Mouse (Mus musculus) embryonic facial prominence, embryonic 13.5 days (tissue): ENCODE results near the gene Usp13. TPM values are rescaled to one million over a fixed set of nuclear protein-coding genes. Genes with fewer than 3 reads are reported as not detected.

Experiments
- ATAC-seq: fragments of 200-750 bp; cut with Nextera tagmentation; 2 replicates; pipeline ENCODE4 v1.8.0; 2017; ENCODE audit warnings: low read depth; ENCODE audit not compliant: insufficient number of reproducible peaks, insufficient read depth, low FRiP score, low TSS enrichment
- H3K27ac ChIP-seq: fragments of 300-500 bp; sonication (generic); 2 replicates; pipeline ENCODE4 v1.5.1; 2015; ENCODE audit warnings: moderate library complexity, mild to moderate bottlenecking, inconsistent platforms
- H3K27me3 ChIP-seq: fragments of 300-500 bp; sonication (generic); 2 replicates; pipeline ENCODE4 v1.6.1; 2015; ENCODE audit warnings: mild to moderate bottlenecking, inconsistent platforms
- H3K36me3 ChIP-seq: fragments of 300-500 bp; sonication (generic); 2 replicates; pipeline ENCODE4 v1.6.1; 2015; ENCODE audit warnings: mild to moderate bottlenecking, inconsistent platforms
- H3K4me1 ChIP-seq: fragments of 300-500 bp; sonication (generic); 2 replicates; pipeline ENCODE4 v1.6.1; 2015; ENCODE audit warnings: inconsistent platforms
- H3K4me2 ChIP-seq: fragments of 300-500 bp; sonication (generic); 2 replicates; pipeline ENCODE4 v1.6.1; 2015; ENCODE audit warnings: moderate library complexity, mild to moderate bottlenecking, inconsistent platforms
- H3K4me3 ChIP-seq: fragments of 300-500 bp; sonication (generic); 2 replicates; pipeline ENCODE4 v1.5.1; 2015; ENCODE audit warnings: mild to moderate bottlenecking, inconsistent platforms
- H3K9ac ChIP-seq: fragments of 300-500 bp; sonication (generic); 2 replicates; pipeline ENCODE4 v1.6.1; 2015; ENCODE audit warnings: mild to moderate bottlenecking, inconsistent platforms
- H3K9me3 ChIP-seq: fragments of 300-500 bp; sonication (generic); 2 replicates; pipeline ENCODE4 v1.6.1; 2016; ENCODE audit warnings: inconsistent platforms
- WGBS: fragments of 180-500 bp; shearing (Covaris S2); methylation state at CpG from one replicate; pipeline ENCODE4 v1.1.7; 2015; ENCODE audit warnings: mixed read lengths; 5-methylcytosine and 5-hydroxymethylcytosine counted together
- polyA plus RNA-seq: library from polyadenylated mRNA; unstranded; fragments of >200 nt; fragmentation: Nextera tagmentation; extraction: Ambion mirVana; gene quantifications from 2 replicates; pipeline ENCODE4 v1.2.1, GENCODE M21; 2015

Usp13 gene
- polyA plus RNA-seq, 1 experiment from 2014 or later: 6.6 TPM

DNA sequence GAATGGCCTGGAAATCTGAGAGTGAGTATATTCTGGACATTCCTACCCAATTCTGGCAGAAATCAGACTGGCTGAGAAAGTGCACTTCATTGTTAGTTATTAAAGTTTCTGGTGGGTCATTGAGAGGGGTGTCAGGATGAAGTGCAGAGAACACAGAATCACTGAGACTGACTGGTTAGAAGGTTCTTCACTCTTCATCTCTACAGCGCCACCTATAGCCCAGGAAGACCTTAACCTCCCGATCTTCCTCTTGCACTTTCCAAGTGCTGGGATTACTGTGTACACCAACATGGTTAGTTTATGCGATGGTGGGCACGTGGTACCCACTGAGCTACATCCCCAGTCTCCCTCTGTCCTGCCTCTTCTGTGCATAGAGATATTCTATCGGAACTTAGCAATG, 130.1 kb downstream of the Usp13 start:
- H3K4me2 ChIP-seq: no peak overlapping the region
- 92% methylated on average over 5 of the region's 5 CpGs for WGBS

DNA sequence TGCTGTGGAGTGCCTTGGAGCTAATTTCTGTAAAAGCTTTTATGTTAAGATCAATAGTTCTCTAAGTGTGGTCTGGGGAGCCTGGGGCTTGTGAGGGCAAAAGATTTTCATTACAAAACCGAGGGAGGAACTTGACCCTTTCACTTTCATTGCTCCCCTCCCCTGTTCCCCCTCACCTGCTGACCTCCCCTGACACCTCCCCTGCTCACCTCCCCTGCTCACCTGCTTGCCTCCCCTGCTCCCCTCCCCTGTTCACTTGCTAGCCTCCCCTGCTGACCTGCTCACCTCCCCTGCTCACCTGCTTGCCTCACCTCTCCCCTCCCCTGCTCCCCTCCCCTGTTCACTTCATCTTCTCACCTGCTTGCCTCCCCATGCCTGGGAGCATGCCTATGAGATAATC, 134.0 kb downstream of the Usp13 start:
- Histone ChIP-seq H3K9ac (no peak overlapping the region), H3K9me3 (no peaks in the 10 kb centered on the region), H3K27me3 (no peaks in the 10 kb centered on the region), H3K4me3 (no peak overlapping the region), H3K36me3 (no peaks in the 10 kb centered on the region), H3K27ac (no peak overlapping the region), H3K4me1 (no peaks in the 10 kb centered on the region), H3K4me2 (no peak overlapping the region)
- no peak for ATAC-seq
- 0% methylated on average over 1 of the region's 1 CpGs for WGBS

More for the DNA sequence above, 130.1 kb downstream of the Usp13 start:
- Histone ChIP-seq H3K9me3 (no peaks in the 10 kb centered on the region), H3K4me3 (no peak overlapping the region), H3K4me1 (no peaks in the 10 kb centered on the region), H3K9ac (no peak overlapping the region), H3K27me3 (no peaks in the 10 kb centered on the region), H3K36me3 (no peaks in the 10 kb centered on the region), H3K27ac (no peak overlapping the region)
- no peak for ATAC-seq

DNA sequence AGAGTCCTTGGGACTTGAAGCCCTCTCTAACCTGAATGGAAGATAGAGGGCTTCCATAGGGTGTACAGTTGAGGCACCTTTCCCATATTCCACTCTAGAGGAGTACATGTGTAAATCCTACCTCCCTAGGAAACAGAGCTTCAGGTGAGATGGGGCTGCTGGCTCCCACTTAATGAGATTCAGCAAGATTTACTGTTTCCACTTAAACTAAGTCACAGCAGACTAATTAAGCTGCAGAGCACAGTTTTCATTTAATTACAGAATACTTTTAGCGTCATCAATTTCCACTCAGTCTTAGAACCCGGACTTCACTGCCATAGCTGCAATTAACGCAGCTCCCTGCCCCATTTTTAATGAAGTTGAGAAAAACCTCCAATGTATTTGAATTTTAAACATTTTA, 144.1 kb downstream of the Usp13 start:
- Histone ChIP-seq H3K36me3 (no peaks in the 10 kb centered on the region), H3K27me3 (no peaks in the 10 kb centered on the region), H3K27ac (no peak overlapping the region), H3K4me1 (no peaks in the 10 kb centered on the region), H3K9me3 (no peaks in the 10 kb centered on the region), H3K4me2 (no peak overlapping the region), H3K9ac (no peak overlapping the region), H3K4me3 (no peak overlapping the region)
- no peak for ATAC-seq
- 72% methylated on average over 3 of the region's 3 CpGs for WGBS

DNA sequence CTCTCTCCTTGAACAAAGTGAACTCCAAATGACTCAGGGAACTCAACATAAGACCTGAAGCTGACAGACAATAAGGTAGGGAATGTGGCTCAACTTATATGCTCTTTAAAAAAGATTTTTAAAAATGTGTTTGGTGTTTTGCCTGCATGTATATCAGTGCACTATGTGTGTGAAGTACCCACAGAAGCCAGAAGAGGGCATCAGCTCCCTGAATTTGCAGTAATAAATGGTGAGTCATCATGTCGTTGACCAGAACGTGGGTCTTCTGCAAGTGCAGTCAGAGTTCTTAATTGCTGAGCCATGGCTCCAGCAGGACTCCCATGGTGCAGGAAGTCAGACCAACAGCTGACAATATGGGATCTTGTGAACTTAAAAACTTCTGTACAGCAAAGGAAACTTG, 148.2 kb downstream of the Usp13 start:
- ATAC-seq: no peak
- 3% methylated on average over 2 of the region's 2 CpGs for WGBS
- H3K4me1 ChIP-seq: no peaks in the 10 kb centered on the region
- H3K36me3 ChIP-seq: no peaks in the 10 kb centered on the region
- no peaks in the 10 kb centered on the region for H3K27me3 ChIP-seq
- no peaks in the 10 kb centered on the region for H3K9me3 ChIP-seq
- H3K4me3 ChIP-seq: no peak overlapping the region
- H3K27ac ChIP-seq: no peak overlapping the region
- no peak overlapping the region for H3K4me2 ChIP-seq
- H3K9ac ChIP-seq: no peak overlapping the region

DNA sequence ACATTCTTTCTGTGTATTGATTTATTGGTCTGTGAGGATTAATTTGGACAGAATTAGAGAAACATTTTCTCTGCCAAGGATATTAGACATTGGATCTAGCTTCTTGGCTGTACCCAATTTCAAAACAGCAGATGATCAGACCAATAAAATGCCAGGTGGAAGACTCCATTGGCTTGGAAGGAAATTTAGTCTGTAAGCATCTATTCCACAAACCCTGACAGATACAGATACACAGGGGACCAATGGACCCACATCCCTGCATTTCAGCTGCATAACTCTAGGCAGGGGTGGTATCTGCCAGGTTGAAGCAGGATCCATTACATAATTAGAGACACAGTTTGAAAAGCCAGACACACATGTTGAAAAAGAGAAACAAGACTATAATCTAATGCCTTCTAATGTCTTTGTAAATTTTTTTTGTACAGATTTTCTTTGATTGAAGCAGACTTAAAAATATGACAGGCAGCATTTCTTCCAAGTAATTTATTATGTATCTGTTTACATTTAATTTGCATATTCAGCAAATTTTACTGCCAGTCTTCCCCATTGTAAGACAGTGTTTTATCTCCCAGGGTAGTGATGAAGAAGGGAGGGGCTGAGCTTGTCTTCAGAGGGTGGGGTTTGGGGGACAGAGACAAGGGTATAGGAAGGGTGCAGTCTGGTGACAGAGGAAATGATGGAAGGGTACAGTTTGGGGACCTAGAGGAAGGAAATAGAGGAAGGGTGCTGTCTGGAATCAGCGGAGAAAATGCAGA, 151.5 kb downstream of the Usp13 start:
- no peaks in the 10 kb centered on the region for H3K4me1 ChIP-seq
- no peak overlapping the region for H3K9ac ChIP-seq
- ATAC-seq: no peak
- no peak overlapping the region for H3K4me2 ChIP-seq
- 0 out of 2 replicates have a peak, but pooled peaks cover 3% of the 10 kb centered on the region for H3K9me3 ChIP-seq
- H3K27ac ChIP-seq: no peak overlapping the region
- no peaks in the 10 kb centered on the region for H3K36me3 ChIP-seq
- H3K27me3 ChIP-seq: no peaks in the 10 kb centered on the region
- WGBS: 82% methylated on average over 1 of the region's 1 CpGs
- H3K4me3 ChIP-seq: no peak overlapping the region

DNA sequence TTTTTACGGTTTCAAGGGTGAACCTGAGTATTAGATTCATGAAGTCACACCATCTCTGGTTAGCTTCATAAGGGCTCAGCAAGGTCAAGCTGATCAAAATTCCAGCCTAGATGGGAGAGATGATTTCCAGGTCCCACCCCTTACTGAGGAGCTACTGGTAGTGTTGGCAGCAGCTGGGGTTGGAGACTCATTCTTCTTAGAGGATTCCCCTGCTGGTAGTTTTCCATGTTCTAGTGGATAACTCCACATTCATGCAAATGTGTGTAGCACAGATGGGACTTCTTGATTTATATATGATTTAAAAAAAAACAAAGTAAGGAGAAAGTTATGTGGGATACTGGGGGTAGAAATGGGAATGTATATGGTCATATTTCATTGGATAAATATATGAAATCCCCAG, 152.9 kb downstream of the Usp13 start:
- Histone ChIP-seq H3K9ac (no peak overlapping the region), H3K4me2 (no peak overlapping the region), H3K4me3 (no peak overlapping the region), H3K36me3 (no peaks in the 10 kb centered on the region), H3K4me1 (no peaks in the 10 kb centered on the region), H3K27me3 (no peaks in the 10 kb centered on the region), H3K27ac (no peak overlapping the region), H3K9me3 (0 out of 2 replicates have a peak, but pooled peaks cover 3% of the 10 kb centered on the region)
- WGBS: 93% methylated on average over 1 of the region's 1 CpGs
- no peak for ATAC-seq

DNA sequence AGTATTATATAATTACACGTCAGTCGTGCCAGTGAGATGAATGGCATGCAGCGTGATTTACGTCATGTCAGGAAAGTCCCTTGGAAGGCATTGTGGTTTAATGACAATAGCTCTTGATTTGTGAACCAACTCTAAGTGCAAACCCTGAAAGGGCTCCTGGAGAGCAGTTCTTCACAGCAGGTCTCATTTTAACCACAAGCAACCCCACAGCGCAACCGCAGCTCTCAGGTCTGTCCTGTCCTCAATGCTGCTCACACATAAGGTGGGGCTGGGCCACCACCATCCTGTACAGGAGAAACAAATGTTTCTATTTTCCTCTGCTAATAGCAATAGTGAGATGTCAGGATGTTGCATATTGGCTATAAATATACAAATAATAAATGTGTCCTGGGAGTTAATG, 161.9 kb downstream of the Usp13 start:
- no peaks in the 10 kb centered on the region for H3K9me3 ChIP-seq
- H3K4me2 ChIP-seq: no peak overlapping the region
- H3K27ac ChIP-seq: no peak overlapping the region
- H3K9ac ChIP-seq: no peak overlapping the region
- no peak for ATAC-seq
- no peak overlapping the region for H3K4me3 ChIP-seq
- H3K36me3 ChIP-seq: no peaks in the 10 kb centered on the region
- H3K27me3 ChIP-seq: no peaks in the 10 kb centered on the region
- WGBS: 42% methylated on average over 6 of the region's 6 CpGs
- no peaks in the 10 kb centered on the region for H3K4me1 ChIP-seq

DNA sequence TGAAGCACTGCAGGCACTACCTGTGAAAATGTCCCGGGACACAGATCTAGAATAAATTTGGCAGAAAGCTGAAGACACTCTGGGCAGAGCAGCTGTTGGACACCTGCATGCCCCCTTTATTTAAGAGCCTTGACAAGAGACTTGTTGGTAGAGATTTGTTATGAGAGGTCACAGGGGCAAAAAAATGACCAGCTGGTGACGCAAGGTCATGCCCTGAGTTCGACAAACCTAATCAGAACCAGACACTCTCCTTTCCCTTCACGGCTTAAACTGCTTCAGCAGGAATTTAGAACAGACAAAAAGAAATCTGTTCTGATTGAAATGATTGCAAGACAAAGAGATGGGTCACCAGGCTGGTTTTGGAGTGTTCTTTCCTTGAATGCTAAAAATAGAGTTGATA, 162.6 kb downstream of the Usp13 start:
- ATAC-seq: no peak
- Histone ChIP-seq H3K27me3 (no peaks in the 10 kb centered on the region), H3K4me2 (no peak overlapping the region), H3K9ac (no peak overlapping the region), H3K9me3 (no peaks in the 10 kb centered on the region), H3K27ac (no peak overlapping the region), H3K36me3 (no peaks in the 10 kb centered on the region), H3K4me3 (no peak overlapping the region), H3K4me1 (peaks cover 5% of the 10 kb centered on the region)
- 20% methylated on average over 4 of the region's 4 CpGs for WGBS

DNA sequence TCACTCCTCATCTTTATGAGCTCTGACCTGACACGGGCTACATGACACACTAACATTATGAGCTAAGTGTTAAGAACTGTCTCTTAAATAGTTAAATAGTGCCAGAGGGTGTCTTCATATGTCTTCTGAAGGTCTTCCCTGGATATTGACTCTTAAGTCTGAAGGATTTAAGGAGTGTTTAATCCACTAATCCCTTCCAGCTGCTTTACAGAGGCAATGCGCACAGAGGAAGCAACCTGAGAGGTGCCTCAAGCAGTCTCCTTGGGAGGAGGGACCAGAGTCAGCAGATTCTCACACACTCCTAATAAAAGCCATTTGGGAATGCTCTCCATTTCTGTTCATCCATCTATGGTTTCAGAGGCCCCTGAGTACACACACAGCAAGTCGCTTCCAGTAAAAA, 167.8 kb downstream of the Usp13 start:
- WGBS: 16% methylated on average over 3 of the region's 3 CpGs
- ATAC-seq: no peak

More for the DNA sequence above, 167.8 kb downstream of the Usp13 start:
- no peaks in the 10 kb centered on the region for H3K27me3 ChIP-seq
- H3K4me3 ChIP-seq: no peak overlapping the region
- no peaks in the 10 kb centered on the region for H3K9me3 ChIP-seq
- no peaks in the 10 kb centered on the region for H3K36me3 ChIP-seq
- H3K9ac ChIP-seq: no peak overlapping the region
- H3K27ac ChIP-seq: no peak overlapping the region
- H3K4me2 ChIP-seq: no peak overlapping the region
- peaks cover 10% of the 10 kb centered on the region for H3K4me1 ChIP-seq

Other genes starting within 250 kb of the Usp13 start
- 78.8 and 79.2 TPM in 2 replicates for gene Gnb4, start 201.0 kb upstream of the Usp13 start, polyA plus RNA-seq
- 164 and 186 TPM in 2 replicates for gene Actl6a, start 111.2 kb upstream of the Usp13 start, polyA plus RNA-seq
- gene Ndufb5, start 80.6 kb upstream of the Usp13 start, polyA plus RNA-seq: 325 and 339 TPM in 2 replicates
- gene Mrpl47, start 79.9 kb upstream of the Usp13 start, polyA plus RNA-seq: 33.4 and 35.8 TPM in 2 replicates